Mouse (Mus musculus): ENCODE measurements around the gene Cx3cr1. TPM values are rescaled to one million over a fixed set of nuclear protein-coding genes. Genes with fewer than 3 reads are reported as not detected.

Gene Cx3cr1
- polyA plus RNA-seq, 1 experiment: 0.01 TPM

GRCm38 (mm10) chr9:120011533-120011932 is 58.1 kb downstream of the Cx3cr1 start:
- Histone ChIP-seq H3K4me1 (ENCODE audit: control insufficient read depth) (peaks cover 11% of the 10 kb centered on the region), H3K36me3 (ENCODE audit: control insufficient read depth) (no peaks in the 10 kb centered on the region), H3K4me3 (replicated peaks) (no peak overlapping the region), H3K9me3 (ENCODE audit: control insufficient read depth, low read length) (peaks cover 3% of the 10 kb centered on the region; the same call in 1 of the 2 replicates), H3K27me3 (ENCODE audit: control insufficient read depth) (peaks cover 12% of the 10 kb centered on the region)
- TF ChIP-seq GATA1 (IDR thresholded peaks at IDR 0.05; ENCODE audit: low read length) (no peak), TAL1 (IDR thresholded peaks at IDR 0.05; ENCODE audit: low read length) (no peak)

- no peaks in the 10 kb centered on the region for H3K36me3 ChIP-seq (ENCODE audit: control insufficient read depth)
- no peak for TF ChIP-seq GATA1 (IDR thresholded peaks at IDR 0.05; ENCODE audit: low read length)
- TF ChIP-seq TAL1 (IDR thresholded peaks at IDR 0.05; ENCODE audit: low read length): no peak
- peaks cover 11% of the 10 kb centered on the region for H3K4me1 ChIP-seq (ENCODE audit: control insufficient read depth)
- peak overlapping the region; percentile 35 for H3K4me3 ChIP-seq (replicated peaks)
- H3K9me3 ChIP-seq (ENCODE audit: control insufficient read depth, low read length): peaks cover 3% of the 10 kb centered on the region; the same call in 1 of the 2 replicates
- peaks cover 12% of the 10 kb centered on the region for H3K27me3 ChIP-seq (ENCODE audit: control insufficient read depth)
Measured at GRCm38 (mm10) chr9:120010781-120011511, 58.7 kb downstream of the Cx3cr1 start.

- peaks cover 11% of the 10 kb centered on the region for H3K4me1 ChIP-seq (ENCODE audit: control insufficient read depth)
- H3K9me3 ChIP-seq (ENCODE audit: control insufficient read depth, low read length): peaks cover 3% of the 10 kb centered on the region; the same call in 1 of the 2 replicates
- no peak overlapping the region for H3K4me3 ChIP-seq (replicated peaks)
- TF ChIP-seq GATA1 (IDR thresholded peaks at IDR 0.05; ENCODE audit: low read length): no peak
- no peak for TF ChIP-seq TAL1 (IDR thresholded peaks at IDR 0.05; ENCODE audit: low read length)
- H3K27me3 ChIP-seq (ENCODE audit: control insufficient read depth): peaks cover 12% of the 10 kb centered on the region
- no peaks in the 10 kb centered on the region for H3K36me3 ChIP-seq (ENCODE audit: control insufficient read depth)
Measured at GRCm38 (mm10) chr9:120009871-120010270, 59.8 kb downstream of the Cx3cr1 start.

- peaks cover 12% of the 10 kb centered on the region for H3K27me3 ChIP-seq (ENCODE audit: control insufficient read depth)
- TF ChIP-seq TAL1 (IDR thresholded peaks at IDR 0.05; ENCODE audit: low read length) (no peak), GATA1 (IDR thresholded peaks at IDR 0.05; ENCODE audit: low read length) (no peak)
- H3K36me3 ChIP-seq (ENCODE audit: control insufficient read depth): no peaks in the 10 kb centered on the region
- H3K9me3 ChIP-seq (ENCODE audit: control insufficient read depth, low read length): peaks cover 3% of the 10 kb centered on the region; the same call in 1 of the 2 replicates
- H3K4me3 ChIP-seq (replicated peaks): no peak overlapping the region
- peaks cover 11% of the 10 kb centered on the region for H3K4me1 ChIP-seq (ENCODE audit: control insufficient read depth)
Measured at GRCm38 (mm10) chr9:120009226-120009841, 60.3 kb downstream of the Cx3cr1 start.

GRCm38 (mm10) chr9:120007833-120008232 is 61.8 kb downstream of the Cx3cr1 start:
- H3K36me3 ChIP-seq (ENCODE audit: control insufficient read depth): no peaks in the 10 kb centered on the region
- peaks cover 16% of the 10 kb centered on the region for H3K4me1 ChIP-seq (ENCODE audit: control insufficient read depth)
- TF ChIP-seq GATA1 (IDR thresholded peaks at IDR 0.05; ENCODE audit: low read length) (no peak), TAL1 (IDR thresholded peaks at IDR 0.05; ENCODE audit: low read length) (no peak)
- H3K9me3 ChIP-seq (ENCODE audit: control insufficient read depth, low read length): peaks cover 3% of the 10 kb centered on the region; the same call in 1 of the 2 replicates
- no peak overlapping the region for H3K4me3 ChIP-seq (replicated peaks)
- peaks cover 9% of the 10 kb centered on the region for H3K27me3 ChIP-seq (ENCODE audit: control insufficient read depth)

- Histone ChIP-seq H3K4me1 (ENCODE audit: control insufficient read depth) (peaks cover 27% of the 10 kb centered on the region), H3K27me3 (ENCODE audit: control insufficient read depth) (peaks cover 5% of the 10 kb centered on the region), H3K36me3 (ENCODE audit: control insufficient read depth) (no peaks in the 10 kb centered on the region), H3K9me3 (ENCODE audit: control insufficient read depth, low read length) (peaks cover 3% of the 10 kb centered on the region; the same call in 1 of the 2 replicates), H3K4me3 (replicated peaks) (no peak overlapping the region)
- no peak for TF ChIP-seq TAL1 (IDR thresholded peaks at IDR 0.05; ENCODE audit: low read length)
Measured at GRCm38 (mm10) chr9:120005936-120006335, 63.7 kb downstream of the Cx3cr1 start.

GRCm38 (mm10) chr9:120002893-120003292 is 66.8 kb downstream of the Cx3cr1 start:
- Histone ChIP-seq H3K4me1 (ENCODE audit: control insufficient read depth) (peaks cover 23% of the 10 kb centered on the region), H3K9me3 (ENCODE audit: control insufficient read depth, low read length) (peaks cover 3% of the 10 kb centered on the region; the same call in 1 of the 2 replicates), H3K36me3 (ENCODE audit: control insufficient read depth) (no peaks in the 10 kb centered on the region), H3K4me3 (replicated peaks) (no peak overlapping the region), H3K27me3 (ENCODE audit: control insufficient read depth) (0 out of 2 replicates have a peak, but pooled peaks cover 4% of the 10 kb centered on the region)
- TF ChIP-seq TAL1 (IDR thresholded peaks at IDR 0.05; ENCODE audit: low read length): no peak
- TF ChIP-seq GATA1 (IDR thresholded peaks at IDR 0.05; ENCODE audit: low read length): no peak

- H3K4me1 ChIP-seq (ENCODE audit: control insufficient read depth): peaks cover 23% of the 10 kb centered on the region
- H3K36me3 ChIP-seq (ENCODE audit: control insufficient read depth): no peaks in the 10 kb centered on the region
Measured at GRCm38 (mm10) chr9:120001945-120002725, 67.5 kb downstream of the Cx3cr1 start.

More at GRCm38 (mm10) chr9:120001945-120002725, 67.5 kb downstream of the Cx3cr1 start:
- Histone ChIP-seq H3K27me3 (ENCODE audit: control insufficient read depth) (0 out of 2 replicates have a peak, but pooled peaks cover 4% of the 10 kb centered on the region), H3K4me3 (replicated peaks) (peak overlapping the region; percentile 58), H3K9me3 (ENCODE audit: control insufficient read depth, low read length) (no peaks in the 10 kb centered on the region)
- TF ChIP-seq GATA1 (IDR thresholded peaks at IDR 0.05; ENCODE audit: low read length): no peak
- no peak for TF ChIP-seq TAL1 (IDR thresholded peaks at IDR 0.05; ENCODE audit: low read length)
